Mouse (Mus musculus): Measurements from ENCODE around the gene Sf3b4. TPM values are rescaled to one million over a fixed set of nuclear protein-coding genes. Genes with fewer than 3 reads are reported as not detected.
"Not testable (repeated sequence)": the region's sequence is repeated elsewhere in the genome, so short reads cannot be mapped to it uniquely, and the experiment has no call there.

The Sf3b4 gene
- polyA plus RNA-seq, 1 experiment, result 51.4 TPM

DNA sequence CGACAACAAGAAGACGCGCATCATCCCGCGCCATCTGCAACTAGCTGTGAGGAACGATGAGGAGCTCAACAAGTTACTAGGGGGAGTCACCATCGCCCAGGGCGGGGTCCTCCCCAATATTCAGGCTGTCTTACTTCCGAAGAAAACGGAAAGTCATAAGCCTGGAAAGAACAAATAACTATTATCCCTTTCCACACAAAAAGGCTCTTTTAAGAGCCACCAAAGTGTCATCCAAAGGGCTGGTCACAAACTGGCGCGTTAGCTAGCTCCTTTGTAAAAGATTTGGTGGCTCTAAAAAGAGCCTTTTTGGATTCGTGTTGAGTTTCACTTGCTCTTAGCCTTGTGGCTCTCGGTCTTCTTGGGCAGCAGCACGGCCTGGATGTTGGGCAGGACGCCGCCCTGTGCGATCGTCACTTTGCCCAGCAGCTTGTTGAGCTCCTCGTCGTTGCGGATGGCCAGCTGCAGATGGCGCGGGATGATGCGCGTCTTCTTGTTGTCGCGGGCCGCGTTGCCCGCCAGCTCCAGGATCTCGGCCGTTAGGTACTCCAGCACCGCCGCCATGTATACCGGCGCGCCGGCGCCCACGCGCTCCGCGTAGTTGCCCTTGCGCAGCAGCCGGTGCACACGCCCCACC, 48.1 kb downstream of the Sf3b4 start:
- not testable (repeated sequence) for DNase-seq (ENCODE audit: low read depth)

GRCm38 (mm10) chr3:96220765-96221639, 48.9 kb downstream of the Sf3b4 start, which contains the start of the genes Hist2h2ac and Hist2h2be:
Gene Hist2h2ac (minus strand): TSS chr3:96220880.
Gene Hist2h2be (plus strand): TSS chr3:96221119.
- DNase-seq (ENCODE audit: low read depth), result no peak

DNA sequence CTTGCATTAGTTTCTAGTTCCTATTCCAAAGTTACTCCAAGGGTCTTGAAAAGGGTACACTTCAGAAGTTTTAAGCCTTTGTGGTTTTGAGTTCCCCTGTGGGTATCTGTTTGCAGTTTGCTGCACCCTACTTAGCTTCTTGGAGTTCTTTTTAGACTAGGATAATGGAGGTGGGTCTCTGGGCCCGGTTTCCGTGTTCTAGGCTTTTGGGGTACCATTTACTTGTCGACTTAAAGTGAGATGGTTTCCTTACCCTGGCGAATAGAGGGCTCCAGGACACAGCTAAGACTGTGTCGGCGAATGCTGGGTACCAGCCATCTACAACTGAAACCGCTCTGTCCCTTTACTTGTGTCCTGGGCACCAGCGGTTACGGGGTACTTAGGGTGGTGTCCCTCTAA, 49.5 kb downstream of the Sf3b4 start:
- DNase-seq (ENCODE audit: low read depth), result no peak

GRCm38 (mm10) chr3:96222774-96223173, 50.6 kb downstream of the Sf3b4 start:
- DNase-seq (ENCODE audit: low read depth), result no peak

- DNase-seq (ENCODE audit: low read depth), result no peak
Measured at GRCm38 (mm10) chr3:96225421-96225820, 53.3 kb downstream of the Sf3b4 start.

Other genes starting within 250 kb of the Sf3b4 start
- gene Anp32e, start 243.1 kb upstream of the Sf3b4 start, polyA plus RNA-seq (2012; rRNA removed), result 13.1 and 28.1 TPM in 2 replicates
- gene Plekho1, start 176.3 kb upstream of the Sf3b4 start, polyA plus RNA-seq (2012; rRNA removed), result 36.6 and 46.3 TPM in 2 replicates
- gene Vps45, start 113.9 kb upstream of the Sf3b4 start, polyA plus RNA-seq (2012; rRNA removed), result 11.7 and 12.2 TPM in 2 replicates
- 9.8 and 14.9 TPM in 2 replicates for gene Otud7b, start 67.8 kb upstream of the Sf3b4 start, polyA plus RNA-seq (2012; rRNA removed)
- gene Mtmr11, start 10.3 kb upstream of the Sf3b4 start, polyA plus RNA-seq (2012; rRNA removed), result 14.2 and 14.8 TPM in 2 replicates
- gene Sv2a, start 8.8 kb downstream of the Sf3b4 start, polyA plus RNA-seq (2012; rRNA removed), result 2.8 and 3.9 TPM in 2 replicates
- 67.1 and 87.5 TPM in 2 replicates for gene Bola1, start 47.4 kb downstream of the Sf3b4 start, polyA plus RNA-seq (2012; rRNA removed)
- gene Hist2h2ab, start 47.5 kb downstream of the Sf3b4 start, polyA plus RNA-seq (2012; rRNA removed), result 4.7 and 5.2 TPM in 2 replicates
- 7.2 and 8.6 TPM in 2 replicates for gene Hist2h2ac, start 48.5 kb downstream of the Sf3b4 start, polyA plus RNA-seq (2012; rRNA removed)
- 9.7 and 10.5 TPM in 2 replicates for gene Hist2h2be, start 48.8 kb downstream of the Sf3b4 start, polyA plus RNA-seq (2012; rRNA removed)
- 31.4 and 45.8 TPM in 2 replicates for gene Hist2h3c2, start 66.8 kb downstream of the Sf3b4 start, polyA plus RNA-seq (2012; rRNA removed)
- gene Hist2h2aa2, start 67.9 kb downstream of the Sf3b4 start, polyA plus RNA-seq (2012; rRNA removed), result 420 and 426 TPM in 2 replicates
- 794 and 829 TPM in 2 replicates for gene Hist2h2aa1, start 73.2 kb downstream of the Sf3b4 start, polyA plus RNA-seq (2012; rRNA removed)
- not detected in 2 replicates for gene Hist2h3c1, start 74.4 kb downstream of the Sf3b4 start, polyA plus RNA-seq (2012; rRNA removed)
- 4.1 and 5.5 TPM in 2 replicates for gene Hist2h4, start 91.0 kb downstream of the Sf3b4 start, polyA plus RNA-seq (2012; rRNA removed)
- gene Hist2h3b, start 96.3 kb downstream of the Sf3b4 start, polyA plus RNA-seq (2012; rRNA removed), result 20.3 and 34.5 TPM in 2 replicates
- 1.4 and 3.6 TPM in 2 replicates for gene Hist2h2bb, start 97.4 kb downstream of the Sf3b4 start, polyA plus RNA-seq (2012; rRNA removed)
- gene Fcgr1, start 121.6 kb downstream of the Sf3b4 start, polyA plus RNA-seq (2012; rRNA removed), result 3.3 and 4.0 TPM in 2 replicates

All from gonadal fat pad, adult 2 months (tissue).